Mouse (Mus musculus): ENCODE data around the gene Ces2b.

DNA sequence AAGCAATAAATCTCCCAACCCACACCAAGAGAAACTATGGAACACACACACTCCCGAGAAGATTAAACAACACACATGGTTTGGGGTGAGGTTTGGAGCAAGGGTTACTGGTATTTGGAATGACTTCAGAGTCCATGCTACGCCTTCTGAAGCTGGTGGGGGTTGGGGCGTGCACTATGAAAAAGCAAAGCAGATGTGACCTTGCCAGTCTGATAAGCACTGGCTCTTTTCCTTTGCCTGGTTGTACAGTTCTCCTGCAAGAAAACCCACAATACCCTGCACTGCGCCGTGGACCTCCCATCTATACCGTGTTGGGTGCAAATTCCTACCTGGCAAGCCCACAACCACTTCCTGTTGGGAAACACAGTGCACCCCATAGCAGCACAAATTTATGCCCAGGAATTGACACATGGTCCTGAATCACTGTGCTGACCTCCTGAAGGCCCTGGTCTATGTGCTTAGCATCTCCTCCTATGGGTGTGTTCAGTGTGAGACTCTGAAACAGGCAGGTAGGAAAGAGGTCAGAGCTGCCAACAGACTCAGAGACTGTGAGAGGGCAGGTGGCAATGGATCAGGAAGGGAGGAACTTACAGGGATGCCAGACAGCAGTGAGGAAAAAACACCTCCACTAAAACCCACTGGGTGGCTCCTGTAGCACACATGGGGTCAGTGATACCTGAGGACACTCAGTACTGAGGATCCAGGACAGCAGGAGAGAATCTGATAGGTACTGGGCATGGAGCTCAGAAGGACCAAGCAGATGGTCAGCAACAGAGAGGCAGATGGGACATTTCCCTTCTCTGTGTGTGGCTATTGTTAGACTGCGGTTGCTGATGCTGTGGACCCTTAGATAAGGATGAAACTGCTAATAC is 22.6 kb upstream of the Ces2b start:
- TF ChIP-seq POLR2A (IDR thresholded peaks at IDR 0.05; ENCODE audit: insufficient read depth, low read length): no peak
- TF ChIP-seq CTCF (IDR thresholded peaks at IDR 0.05; ENCODE audit: low read depth, low read length): no peak
- no peak for TF ChIP-seq EP300 (IDR thresholded peaks at IDR 0.05; ENCODE audit: insufficient read depth, low read depth, low read length)

Measured in ES-Bruce4 (cell line).